Mouse (Mus musculus): ENCODE measurements around the gene Gm11595. TPM values are rescaled to one million over a fixed set of nuclear protein-coding genes. Genes with fewer than 3 reads are reported as not detected.
A peak's percentile ranks its signal among the peaks of the same experiment; 100 is the strongest.

The Gm11595 gene
- polyA plus RNA-seq, 1 experiment = not detected

DNA sequence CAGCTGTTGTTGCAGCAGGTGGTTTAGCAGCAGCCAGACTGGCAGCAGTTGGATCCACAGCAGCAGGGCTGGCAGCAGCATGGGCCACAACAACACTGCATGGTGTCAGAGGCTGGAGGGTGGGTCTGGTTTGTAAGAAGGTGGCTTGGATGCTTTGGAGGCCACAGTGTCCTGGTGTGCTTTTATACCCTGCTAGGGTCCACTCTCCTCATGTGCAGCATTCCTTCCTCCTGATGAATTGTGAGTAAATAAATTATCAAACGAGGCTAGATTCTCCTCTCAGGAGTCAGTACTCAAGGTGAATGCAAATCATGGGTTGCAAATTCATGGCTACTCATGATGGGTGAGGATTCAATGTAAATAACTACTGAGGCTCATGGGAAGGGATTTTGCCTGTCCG, 38.5 kb downstream of the Gm11595 start, which contains the start of gene Gm14180:
Gm14180 (minus strand) TSS at position 101 of the 400 bp plus-strand sequence.
- no peak within 1 kb of the TSS for H3K4me2 ChIP-seq (ENCODE audit: low read depth)
- H3K4me3 ChIP-seq = no peak within 1 kb of the TSS
- no peaks in the 10 kb centered on the region for H3K36me3 ChIP-seq (ENCODE audit: control insufficient read depth, insufficient read depth)
- H3K27me3 ChIP-seq (ENCODE audit: control insufficient read depth, insufficient read depth, insufficient read length) = no peaks in the 10 kb centered on the region
- no peaks in the 10 kb centered on the region for H3K79me2 ChIP-seq (ENCODE audit: control insufficient read depth, insufficient read depth)
- no peak within 1 kb of the TSS for H3ac ChIP-seq (ENCODE audit: control insufficient read depth, insufficient read length)
- TF ChIP-seq POLR2AphosphoS2 (IDR thresholded peaks at IDR 0.05; ENCODE audit: insufficient read length, low read depth) (no peak), MYOG (IDR thresholded peaks at IDR 0.05; ENCODE audit: control insufficient read depth in 1 of 3, insufficient read depth in 1 of 3, insufficient read length in 2 of 3, low read depth in 2 of 3) (peak in 1 of 3 experiments; percentile 54)

DNA sequence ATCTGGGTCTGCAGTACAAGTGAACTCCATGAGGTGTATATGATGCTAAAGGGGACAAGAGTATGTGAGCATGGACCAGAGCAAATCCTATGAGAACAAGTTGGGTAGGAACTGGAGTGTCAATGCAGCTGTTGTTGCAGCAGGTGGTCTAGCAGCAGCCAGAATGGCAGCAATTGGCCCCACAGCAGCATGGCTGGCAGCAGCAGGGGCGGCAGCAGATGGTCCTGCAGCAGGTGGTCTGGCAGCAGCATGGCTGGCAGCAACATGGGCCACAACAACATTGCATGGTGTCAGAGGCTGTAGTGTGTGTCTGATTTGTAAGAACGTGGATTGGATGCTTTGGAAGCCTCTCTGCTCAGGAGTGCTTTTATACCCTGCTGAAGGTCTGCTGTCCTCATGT, 48.7 kb downstream of the Gm11595 start:
- no peak for TF ChIP-seq CEBPB (IDR thresholded peaks at IDR 0.05; ENCODE audit: insufficient read depth, poor library complexity, severe bottlenecking)
- no peak for TF ChIP-seq REST (IDR thresholded peaks at IDR 0.05; ENCODE audit: insufficient read depth, insufficient read length)
- peak; percentile 70 for TF ChIP-seq TCF3 (IDR thresholded peaks at IDR 0.05; ENCODE audit: insufficient read length, low read depth)
- TF ChIP-seq MYOG (IDR thresholded peaks at IDR 0.05; ENCODE audit: control insufficient read depth in 1 of 3, insufficient read depth in 1 of 3, insufficient read length in 2 of 3, low read depth in 2 of 3) = peak in 2 of 3 experiments; percentile 46 to 96
- TF ChIP-seq TCF12 (IDR thresholded peaks at IDR 0.05; ENCODE audit: insufficient read depth, poor library complexity, severe bottlenecking) = no peak
- no peak for TF ChIP-seq USF1 (IDR thresholded peaks at IDR 0.05; ENCODE audit: low read depth)
- peak in 2 of 3 experiments; percentile 59 to 85 for TF ChIP-seq MYOD1 (IDR thresholded peaks at IDR 0.05; ENCODE audit: control insufficient read depth in 1 of 3, insufficient read length in 2 of 3, low read depth in 2 of 3)
- TF ChIP-seq POLR2A (IDR thresholded peaks at IDR 0.05; ENCODE audit: insufficient read length, low read depth) = no peak
- TF ChIP-seq E2F4 (IDR thresholded peaks at IDR 0.05; ENCODE audit: insufficient read depth) = no peak
- no peak overlapping the region for H3K4me2 ChIP-seq (ENCODE audit: low read depth)
- no peaks in the 10 kb centered on the region for H3K36me3 ChIP-seq (ENCODE audit: control insufficient read depth, insufficient read depth)
- no peak overlapping the region for H3K4me3 ChIP-seq
- no peaks in the 10 kb centered on the region for H3K79me2 ChIP-seq (ENCODE audit: control insufficient read depth, insufficient read depth)
- H3ac ChIP-seq (ENCODE audit: control insufficient read depth, insufficient read length) = no peak overlapping the region
- no peaks in the 10 kb centered on the region for H3K27me3 ChIP-seq (ENCODE audit: control insufficient read depth, insufficient read depth, insufficient read length)

Other genes starting within 250 kb of the Gm11595 start
- gene Krt40, start 229.8 kb downstream of the Gm11595 start, polyA plus RNA-seq (2012; fragmentation: generic; extraction: Trizol) = not detected
- gene Krtap3-3, start 222.0 kb downstream of the Gm11595 start, polyA plus RNA-seq (2012; fragmentation: generic; extraction: Trizol) = not detected
- gene Krtap3-2, start 216.1 kb downstream of the Gm11595 start, polyA plus RNA-seq (2012; fragmentation: generic; extraction: Trizol) = not detected
- not detected for gene Gm11939, start 213.4 kb downstream of the Gm11595 start, polyA plus RNA-seq (2012; fragmentation: generic; extraction: Trizol)
- gene Krtap3-1, start 206.3 kb downstream of the Gm11595 start, polyA plus RNA-seq (2012; fragmentation: generic; extraction: Trizol) = not detected
- gene Krtap1-5, start 191.9 kb downstream of the Gm11595 start, polyA plus RNA-seq (2012; fragmentation: generic; extraction: Trizol) = not detected
- not detected for gene Krtap1-4, start 189.3 kb downstream of the Gm11595 start, polyA plus RNA-seq (2012; fragmentation: generic; extraction: Trizol)
- not detected for gene Krtap1-3, start 181.6 kb downstream of the Gm11595 start, polyA plus RNA-seq (2012; fragmentation: generic; extraction: Trizol)
- gene Krtap9-3, start 174.8 kb downstream of the Gm11595 start, polyA plus RNA-seq (2012; fragmentation: generic; extraction: Trizol) = not detected
- not detected for gene Gm11938, start 169.6 kb downstream of the Gm11595 start, polyA plus RNA-seq (2012; fragmentation: generic; extraction: Trizol)
- gene Gm11937, start 162.7 kb downstream of the Gm11595 start, polyA plus RNA-seq (2012; fragmentation: generic; extraction: Trizol) = not detected
- not detected for gene Krtap2-4, start 158.1 kb downstream of the Gm11595 start, polyA plus RNA-seq (2012; fragmentation: generic; extraction: Trizol)
- gene Gm11562, start 152.5 kb downstream of the Gm11595 start, polyA plus RNA-seq (2012; fragmentation: generic; extraction: Trizol) = not detected
- gene Krtap4-1, start 144.7 kb downstream of the Gm11595 start, polyA plus RNA-seq (2012; fragmentation: generic; extraction: Trizol) = not detected
- not detected for gene Krtap4-2, start 137.8 kb downstream of the Gm11595 start, polyA plus RNA-seq (2012; fragmentation: generic; extraction: Trizol)
- not detected for gene Krtap4-7, start 128.8 kb downstream of the Gm11595 start, polyA plus RNA-seq (2012; fragmentation: generic; extraction: Trizol)
- gene Gm11555, start 122.7 kb downstream of the Gm11595 start, polyA plus RNA-seq (2012; fragmentation: generic; extraction: Trizol) = not detected
- gene Gm11563, start 114.0 kb downstream of the Gm11595 start, polyA plus RNA-seq (2012; fragmentation: generic; extraction: Trizol) = not detected
- not detected for gene Krtap4-6, start 107.0 kb downstream of the Gm11595 start, polyA plus RNA-seq (2012; fragmentation: generic; extraction: Trizol)
- gene Gm14190, start 82.2 kb downstream of the Gm11595 start, polyA plus RNA-seq (2012; fragmentation: generic; extraction: Trizol) = not detected
- not detected for gene Gm14180, start 38.6 kb downstream of the Gm11595 start, polyA plus RNA-seq (2012; fragmentation: generic; extraction: Trizol)
- not detected for gene Krtap4-8, start 7.8 kb upstream of the Gm11595 start, polyA plus RNA-seq (2012; fragmentation: generic; extraction: Trizol)
- gene Krtap4-9, start 12.3 kb upstream of the Gm11595 start, polyA plus RNA-seq (2012; fragmentation: generic; extraction: Trizol) = not detected
- not detected for gene Gm11596, start 20.6 kb upstream of the Gm11595 start, polyA plus RNA-seq (2012; fragmentation: generic; extraction: Trizol)
- gene Gm11569, start 26.0 kb upstream of the Gm11595 start, polyA plus RNA-seq (2012; fragmentation: generic; extraction: Trizol) = not detected
- gene Gm11554, start 31.5 kb upstream of the Gm11595 start, polyA plus RNA-seq (2012; fragmentation: generic; extraction: Trizol) = not detected
- not detected for gene Krtap4-13, start 37.0 kb upstream of the Gm11595 start, polyA plus RNA-seq (2012; fragmentation: generic; extraction: Trizol)
- not detected for gene Gm11564, start 42.8 kb upstream of the Gm11595 start, polyA plus RNA-seq (2012; fragmentation: generic; extraction: Trizol)
- not detected for gene 2300003K06Rik, start 65.2 kb upstream of the Gm11595 start, polyA plus RNA-seq (2012; fragmentation: generic; extraction: Trizol)
- gene Krtap4-16, start 78.7 kb upstream of the Gm11595 start, polyA plus RNA-seq (2012; fragmentation: generic; extraction: Trizol) = not detected
- not detected for gene Gm11568, start 85.0 kb upstream of the Gm11595 start, polyA plus RNA-seq (2012; fragmentation: generic; extraction: Trizol)
- gene Gm11559, start 91.6 kb upstream of the Gm11595 start, polyA plus RNA-seq (2012; fragmentation: generic; extraction: Trizol) = not detected
- gene Krtap9-1, start 100.5 kb upstream of the Gm11595 start, polyA plus RNA-seq (2012; fragmentation: generic; extraction: Trizol) = not detected
- gene Gm11567, start 106.3 kb upstream of the Gm11595 start, polyA plus RNA-seq (2012; fragmentation: generic; extraction: Trizol) = not detected
- not detected for gene Krtap31-1, start 135.0 kb upstream of the Gm11595 start, polyA plus RNA-seq (2012; fragmentation: generic; extraction: Trizol)
- gene Gm11565, start 141.8 kb upstream of the Gm11595 start, polyA plus RNA-seq (2012; fragmentation: generic; extraction: Trizol) = not detected
- gene Krtap31-2, start 163.4 kb upstream of the Gm11595 start, polyA plus RNA-seq (2012; fragmentation: generic; extraction: Trizol) = not detected
- not detected for gene Krtap9-5, start 175.6 kb upstream of the Gm11595 start, polyA plus RNA-seq (2012; fragmentation: generic; extraction: Trizol)
- not detected for gene Krtap29-1, start 206.1 kb upstream of the Gm11595 start, polyA plus RNA-seq (2012; fragmentation: generic; extraction: Trizol)
- gene Krtap16-1, start 213.7 kb upstream of the Gm11595 start, polyA plus RNA-seq (2012; fragmentation: generic; extraction: Trizol) = not detected
- gene Krtap17-1, start 221.1 kb upstream of the Gm11595 start, polyA plus RNA-seq (2012; fragmentation: generic; extraction: Trizol) = not detected
- not detected for gene Krt33a, start 243.3 kb upstream of the Gm11595 start, polyA plus RNA-seq (2012; fragmentation: generic; extraction: Trizol)